Mouse (Mus musculus) retina, adult 2 months (tissue): ENCODE data around the gene Zfp784.
"Not testable (repeated sequence)": the region's sequence is repeated elsewhere in the genome, so short reads cannot be mapped to it uniquely, and the experiment has no call there.

ENCODE experiments used
- DNase-seq: peaks from one replicate; pipeline ENCODE4 v3.0.0-alpha.2; 2012; ENCODE audit warnings: low read depth, low spot score

Gene Zfp784

DNA sequence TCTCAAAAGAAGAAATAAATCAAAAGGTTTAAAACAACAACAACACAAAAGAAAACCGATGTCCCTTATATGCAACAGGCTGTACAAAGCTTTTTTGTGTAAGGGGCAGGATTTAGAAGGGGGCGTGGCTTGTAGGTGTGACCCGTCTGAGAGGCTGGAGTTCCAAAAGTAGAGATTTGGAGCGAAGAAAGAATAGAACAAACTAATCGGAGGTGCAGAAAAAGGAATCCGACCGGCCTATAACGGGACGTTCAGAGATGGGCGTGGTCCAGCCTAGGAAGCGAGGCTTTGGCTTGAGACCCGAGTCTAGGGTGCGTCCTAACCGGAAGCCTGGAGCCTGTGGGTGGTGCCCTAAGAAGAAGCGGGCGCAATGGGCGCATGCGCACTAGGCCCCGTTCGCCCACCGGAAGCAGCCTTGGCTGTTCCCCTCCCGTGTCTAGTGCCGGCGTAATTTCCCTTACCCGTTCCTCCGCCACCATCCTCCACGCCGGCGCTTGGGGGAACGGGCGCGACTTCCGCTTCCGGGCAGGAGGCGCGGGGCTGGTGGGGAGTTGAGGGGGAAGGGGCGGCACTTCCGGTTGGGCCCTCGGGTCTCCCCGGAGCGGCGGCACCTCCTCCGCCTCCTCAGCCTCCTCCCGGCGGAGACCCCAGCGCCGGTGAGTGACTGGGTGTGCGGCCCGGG lies 18.1 kb downstream of the Zfp784 start, which contains the start of the genes Zfp865 and Ccdc106:
Gene Zfp865, plus strand, starts transcription at position 377 of the 682 bp plus-strand sequence.
Gene Ccdc106, plus strand, starts transcription at position 554 of the 682 bp plus-strand sequence.
- peak; percentile 95 for DNase-seq

DNA sequence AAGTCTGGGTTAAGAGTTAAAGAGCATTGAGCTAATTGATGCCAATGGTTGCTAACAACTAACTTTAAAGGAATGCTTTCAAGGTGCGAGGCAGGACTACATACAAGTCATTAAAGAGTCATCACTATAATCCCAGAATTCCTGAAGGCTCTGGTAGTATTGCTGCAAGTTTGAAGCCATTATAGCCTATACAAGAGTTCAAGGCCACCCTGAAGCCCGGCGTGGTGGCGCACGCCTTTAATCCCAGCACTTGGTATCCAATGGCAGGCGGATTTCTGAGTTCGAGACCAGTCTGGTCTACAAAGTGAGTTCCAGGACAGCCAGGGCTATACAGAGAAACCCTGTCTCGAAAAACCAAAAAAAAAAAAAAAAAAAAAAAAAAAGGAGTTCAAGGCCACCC lies 18.7 kb downstream of the Zfp784 start:
- not testable (repeated sequence) for DNase-seq

- DNase-seq = no peak
Observed at GRCm38 (mm10) chr7:5017931-5018330, 20.3 kb downstream of the Zfp784 start.

DNA sequence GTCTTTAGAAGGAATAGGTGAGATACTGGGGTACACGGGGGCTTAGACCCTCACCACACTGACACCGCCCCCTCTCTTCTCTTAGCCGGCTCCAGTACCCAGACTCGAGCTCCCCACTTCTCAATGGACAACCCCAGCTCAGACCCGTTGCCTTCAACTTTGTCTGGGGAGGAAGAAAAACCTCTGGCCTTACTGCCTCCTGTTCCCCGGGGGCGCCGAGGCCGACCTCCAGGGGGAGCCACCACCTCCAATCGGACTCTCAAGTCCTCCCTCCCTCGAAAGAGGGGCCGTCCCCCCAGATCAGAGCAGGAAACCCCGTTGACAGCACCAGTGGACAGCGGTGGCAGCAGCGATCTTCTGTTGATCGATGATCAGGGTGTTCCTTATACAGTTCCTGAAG lies 20.9 kb downstream of the Zfp784 start:
- DNase-seq = no peak

DNA sequence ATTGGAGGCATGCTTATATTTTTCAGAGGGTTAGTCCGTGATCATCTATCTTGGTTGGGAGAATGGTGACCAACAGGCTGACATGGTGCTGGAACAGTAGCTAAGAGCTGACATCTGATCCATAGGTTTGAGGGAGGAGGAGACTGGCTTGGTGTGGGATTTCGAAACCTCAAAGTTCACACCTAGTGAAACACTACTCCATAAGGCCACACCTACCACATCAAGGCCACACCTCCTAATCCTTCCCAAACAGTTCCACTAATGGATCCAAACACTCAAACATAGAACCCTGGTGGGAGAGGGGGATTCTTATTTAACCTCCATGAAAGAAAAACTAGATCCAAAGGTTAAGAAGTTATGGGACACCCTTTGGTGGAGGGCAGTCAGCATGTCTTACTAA lies 21.3 kb downstream of the Zfp784 start:
- DNase-seq = no peak

DNA sequence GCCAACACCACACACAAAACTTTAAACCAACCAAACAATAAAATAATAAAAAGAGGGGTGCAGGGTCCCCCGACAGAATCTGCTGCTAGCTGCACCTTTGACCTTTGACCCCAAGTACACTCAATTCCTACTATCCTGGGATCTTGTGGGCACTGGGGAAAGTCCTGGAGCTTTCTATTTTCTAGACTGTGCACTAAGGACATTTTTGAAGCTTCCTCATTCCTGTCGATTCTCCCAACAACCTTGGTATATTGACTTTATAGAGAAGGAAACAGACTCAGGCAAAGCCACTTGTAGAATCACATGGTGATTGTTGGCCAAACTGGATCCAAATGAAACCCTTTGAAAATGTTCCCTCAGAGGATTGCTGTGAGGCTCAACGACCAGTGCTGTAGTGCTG lies 22.2 kb downstream of the Zfp784 start:
- no peak for DNase-seq

DNA sequence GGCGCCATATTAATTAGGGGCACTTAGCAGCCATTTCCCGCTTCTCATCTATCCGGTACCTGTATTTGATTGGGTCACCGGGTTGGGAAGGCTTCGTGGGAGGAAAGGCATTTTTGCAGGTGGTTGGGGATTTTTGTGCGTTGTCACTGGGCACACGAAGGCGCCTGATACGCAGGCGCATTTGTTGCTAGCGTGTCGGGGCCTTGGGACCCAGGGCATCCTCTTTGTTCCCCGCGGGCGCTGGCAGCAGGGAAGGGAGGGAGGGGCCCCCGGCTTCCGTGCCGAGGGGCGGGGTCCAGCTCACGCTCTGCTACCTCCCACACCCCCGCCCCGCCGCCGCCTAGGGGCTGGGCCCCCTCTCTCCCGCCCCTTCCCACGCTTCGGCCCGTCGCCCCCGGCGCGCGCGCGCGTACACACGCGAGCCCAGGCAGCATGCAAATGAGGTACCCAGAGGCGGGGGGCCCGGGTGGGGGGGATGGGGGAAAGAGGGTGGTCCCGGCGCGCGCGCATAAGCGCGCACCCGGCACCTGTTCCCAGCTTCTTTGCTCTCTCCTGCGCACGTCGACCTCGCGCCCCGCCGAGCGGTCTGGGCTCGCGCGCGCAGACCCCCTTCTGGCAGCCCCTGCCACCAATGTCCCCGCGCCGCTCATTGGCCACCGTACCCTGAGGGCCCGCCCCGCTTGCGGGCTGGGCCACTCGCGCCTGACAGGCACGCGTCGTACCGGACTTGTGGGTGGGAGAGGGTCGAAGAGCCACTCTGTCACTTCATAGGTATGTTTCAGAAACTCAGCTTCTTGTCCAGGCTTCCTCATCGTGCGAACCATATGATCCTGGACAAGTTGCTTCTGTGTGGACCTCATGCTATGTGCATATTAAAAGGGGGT lies 22.9 kb downstream of the Zfp784 start, which contains the start of gene Gm44973:
Gene Gm44973, plus strand, starts transcription at position 379 of the 884 bp plus-strand sequence.
- no peak for DNase-seq

- DNase-seq = peak; percentile 98
Observed at GRCm38 (mm10) chr7:5014251-5015117, 23.8 kb downstream of the Zfp784 start, which contains the start of the genes Zfp524 and Fiz1. Gene Zfp524, plus strand, starts transcription at chr7:5014415. Gene Fiz1, minus strand, starts transcription at chr7:5014697.

GRCm38 (mm10) chr7:5012681-5013513 lies 25.3 kb downstream of the Zfp784 start:
- no peak for DNase-seq

GRCm38 (mm10) chr7:5008229-5008628 lies 30.0 kb downstream of the Zfp784 start:
- no peak for DNase-seq

GRCm38 (mm10) chr7:5002876-5003275 lies 35.4 kb downstream of the Zfp784 start:
- DNase-seq = not testable (repeated sequence)

GRCm38 (mm10) chr7:4999876-5000275 lies 38.4 kb downstream of the Zfp784 start:
- DNase-seq = no peak

DNA sequence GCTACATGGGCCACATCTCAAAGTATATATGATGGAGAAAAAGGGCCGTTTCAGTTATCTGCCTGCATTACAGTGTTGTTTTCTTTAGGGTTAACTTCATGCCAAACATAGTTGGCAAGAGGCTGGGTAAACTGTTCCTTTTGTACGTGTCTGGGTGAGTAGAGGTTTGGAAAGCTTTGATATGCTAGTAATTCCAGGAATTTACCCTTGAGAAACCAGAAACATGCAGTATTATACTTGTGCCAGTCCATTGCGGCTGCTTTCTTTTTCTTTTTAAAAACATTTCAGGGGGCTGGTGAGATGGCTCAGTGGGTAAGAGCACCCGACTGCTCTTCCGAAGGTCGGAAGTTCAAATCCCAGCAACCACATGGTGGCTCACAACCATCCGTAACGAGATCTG lies 41.3 kb downstream of the Zfp784 start:
- DNase-seq = no peak

DNA sequence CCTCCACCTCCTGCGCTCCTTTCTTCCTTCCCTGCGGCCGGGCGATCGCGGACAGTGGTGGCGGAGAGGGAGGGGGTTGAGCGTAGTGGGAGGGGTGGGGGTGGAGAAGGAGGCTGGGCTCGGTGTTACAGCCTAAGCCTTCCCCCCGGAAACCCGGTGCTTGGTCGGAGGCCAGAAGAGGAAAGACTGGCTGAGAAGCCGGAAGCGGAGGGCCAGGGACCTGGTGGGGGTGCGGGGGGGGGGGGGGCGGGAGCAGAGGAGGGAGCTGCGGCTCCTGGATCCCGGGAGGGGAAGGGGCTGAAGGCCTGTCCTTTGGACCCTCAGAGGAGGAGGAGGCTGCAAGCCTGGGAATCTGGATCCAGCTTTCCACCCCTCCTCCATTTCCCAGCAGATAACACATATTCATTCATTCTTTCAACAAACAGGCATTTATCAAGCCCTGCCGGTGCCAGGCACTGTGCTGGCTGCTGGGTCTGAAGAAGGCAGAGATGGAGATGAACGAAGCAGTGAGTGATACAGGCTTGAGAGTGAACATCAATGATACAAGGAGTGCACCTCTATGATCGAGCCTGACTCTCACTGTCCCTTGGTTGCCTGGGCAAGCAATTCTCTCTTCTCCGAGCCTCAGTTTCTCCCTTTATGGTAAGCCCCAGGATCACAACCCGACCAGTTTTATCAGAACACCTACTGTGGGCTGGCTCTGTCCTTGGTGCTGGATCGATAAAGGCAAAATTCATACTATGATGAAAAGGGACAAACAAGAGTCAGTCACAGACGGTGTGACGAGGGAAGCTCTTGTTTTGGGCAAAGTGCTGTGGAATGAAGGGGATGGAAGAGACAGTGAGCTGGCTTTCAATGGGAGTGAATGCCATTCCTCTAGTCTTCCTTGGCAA lies 42.0 kb downstream of the Zfp784 start, which contains the start of gene Zfp579:
Gene Zfp579, minus strand, starts transcription at position 156 of the 893 bp plus-strand sequence.
- peak; percentile 88 for DNase-seq

DNA sequence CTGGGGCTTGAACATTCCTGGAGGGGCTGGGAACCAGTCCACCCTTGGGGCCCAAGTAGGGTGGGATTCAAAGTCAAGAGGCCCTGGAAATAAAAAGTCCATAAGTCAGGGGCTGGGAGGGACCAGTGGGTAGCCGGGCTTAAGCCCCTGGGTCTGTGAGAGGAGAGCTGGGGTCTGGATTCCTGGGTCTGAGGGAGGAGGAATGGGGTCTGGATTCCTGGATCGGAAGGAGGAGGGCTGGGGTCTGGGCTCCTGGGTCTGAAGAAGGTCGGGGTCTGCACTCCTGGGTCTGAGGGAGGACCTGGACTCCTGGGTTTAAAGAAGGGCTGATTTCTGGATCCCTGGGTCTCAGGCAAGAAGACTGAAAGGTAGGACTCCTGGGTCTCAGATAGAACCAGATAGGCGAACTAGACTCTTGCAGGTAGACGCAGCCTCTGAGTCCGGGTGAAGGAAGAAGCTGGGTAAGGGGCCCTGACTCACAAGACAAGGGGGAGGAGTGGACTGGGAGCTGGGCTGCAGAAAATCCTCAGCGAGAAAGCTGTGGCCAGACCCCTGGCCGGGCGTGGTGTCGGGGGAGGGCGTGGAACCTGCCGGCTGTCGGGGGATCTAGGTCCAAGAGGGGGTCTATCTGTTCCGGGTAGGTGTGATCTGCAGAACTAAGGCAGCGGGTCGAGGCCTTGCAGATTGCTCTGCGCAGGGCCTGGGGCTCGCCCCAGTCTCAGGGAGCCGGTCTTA lies 42.8 kb downstream of the Zfp784 start:
- no peak for DNase-seq

- no peak for DNase-seq
Observed at GRCm38 (mm10) chr7:4993999-4994788, 44.1 kb downstream of the Zfp784 start.

DNA sequence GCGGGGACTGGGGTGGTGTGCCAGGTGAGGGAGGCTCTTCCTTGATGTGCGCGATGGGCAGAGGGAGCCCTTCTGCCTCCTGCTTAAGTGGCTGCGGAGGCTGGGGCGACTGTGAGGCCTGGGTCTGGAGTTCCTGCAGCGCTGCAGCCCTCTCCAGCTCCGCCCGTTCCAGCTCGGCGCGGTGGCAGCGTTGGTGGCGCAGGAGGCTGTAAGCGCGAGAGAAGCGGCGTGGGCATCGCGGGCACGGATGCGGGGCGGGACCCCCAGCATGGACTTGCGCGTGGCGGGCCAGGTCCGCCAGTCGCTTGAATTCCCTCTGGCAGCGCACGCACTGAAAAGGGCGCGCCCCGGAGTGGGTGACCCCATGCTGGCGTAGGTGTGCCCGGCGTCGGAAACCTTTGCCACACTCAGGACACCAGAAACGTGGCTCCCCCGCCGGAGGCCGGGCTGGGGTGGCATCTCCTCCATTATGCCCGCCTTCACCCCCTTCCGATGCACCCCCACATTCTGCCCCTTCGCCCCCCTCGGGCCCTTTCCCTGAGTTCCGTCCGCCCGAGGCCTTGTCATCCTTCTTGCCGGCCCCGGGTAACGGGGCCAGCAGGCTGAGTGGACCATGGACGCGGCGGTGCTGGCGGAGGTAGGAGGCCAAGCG lies 44.8 kb downstream of the Zfp784 start:
- no peak for DNase-seq
